Mouse (Mus musculus) ovary, postnatal 36 days (tissue): Measurements from ENCODE around the gene Ghrl.
A peak's percentile ranks its signal among the peaks of the same experiment; 100 is the strongest.
"Not testable (repeated sequence)": the region's sequence is repeated elsewhere in the genome, so short reads cannot be mapped to it uniquely, and the experiment has no call there.

Source experiments
- DNase-seq: peaks from one replicate; pipeline ENCODE4 v3.0.0; 2022; ENCODE audit warnings: low spot score, mixed read lengths

The Ghrl gene

GRCm38 (mm10) chr6:113696582-113697221, 23.0 kb downstream of the Ghrl start, which contains the start of gene Tatdn2:
Gene Tatdn2 (plus strand): TSS chr6:113697050.
- DNase-seq, result peak; percentile 95

GRCm38 (mm10) chr6:113695766-113696355, 23.8 kb downstream of the Ghrl start:
- no peak for DNase-seq

GRCm38 (mm10) chr6:113695203-113695602, 24.5 kb downstream of the Ghrl start:
- DNase-seq, result no peak

GRCm38 (mm10) chr6:113693377-113693776, 26.3 kb downstream of the Ghrl start:
- no peak for DNase-seq

GRCm38 (mm10) chr6:113692661-113693133, 27.0 kb downstream of the Ghrl start:
- no peak for DNase-seq

- no peak for DNase-seq
Measured at GRCm38 (mm10) chr6:113691084-113691462, 28.6 kb downstream of the Ghrl start.

GRCm38 (mm10) chr6:113690400-113691083, 29.1 kb downstream of the Ghrl start:
- peak; percentile 72 for DNase-seq

GRCm38 (mm10) chr6:113690008-113690399, 29.7 kb downstream of the Ghrl start:
- peak; percentile 35 for DNase-seq

- no peak for DNase-seq
Measured at GRCm38 (mm10) chr6:113686551-113687125, 33.0 kb downstream of the Ghrl start.

- no peak for DNase-seq
Measured at GRCm38 (mm10) chr6:113683081-113683825, 36.4 kb downstream of the Ghrl start.

- DNase-seq, result peak; percentile 77
Measured at GRCm38 (mm10) chr6:113681271-113681670, 38.4 kb downstream of the Ghrl start.

- DNase-seq, result no peak
Measured at GRCm38 (mm10) chr6:113679993-113680566, 39.6 kb downstream of the Ghrl start.

GRCm38 (mm10) chr6:113678246-113679012, 41.3 kb downstream of the Ghrl start:
- DNase-seq, result no peak

- DNase-seq, result no peak
Measured at GRCm38 (mm10) chr6:113677070-113677734, 42.5 kb downstream of the Ghrl start.

GRCm38 (mm10) chr6:113675991-113676390, 43.7 kb downstream of the Ghrl start:
- DNase-seq, result no peak

GRCm38 (mm10) chr6:113675234-113675633, 44.4 kb downstream of the Ghrl start:
- DNase-seq, result no peak

- DNase-seq, result no peak
Measured at GRCm38 (mm10) chr6:113672989-113673388, 46.7 kb downstream of the Ghrl start.

- DNase-seq, result not testable (repeated sequence)
Measured at GRCm38 (mm10) chr6:113672029-113672428, 47.7 kb downstream of the Ghrl start.

- DNase-seq, result no peak
Measured at GRCm38 (mm10) chr6:113669821-113670220, 49.9 kb downstream of the Ghrl start.
